Mouse (Mus musculus): Measurements from ENCODE around the gene Wbp2nl. TPM values are rescaled to one million over a fixed set of nuclear protein-coding genes. Genes with fewer than 3 reads are reported as not detected.

The Wbp2nl gene
- polyA plus RNA-seq, 1 experiment from 2014 or later, result not detected

DNA sequence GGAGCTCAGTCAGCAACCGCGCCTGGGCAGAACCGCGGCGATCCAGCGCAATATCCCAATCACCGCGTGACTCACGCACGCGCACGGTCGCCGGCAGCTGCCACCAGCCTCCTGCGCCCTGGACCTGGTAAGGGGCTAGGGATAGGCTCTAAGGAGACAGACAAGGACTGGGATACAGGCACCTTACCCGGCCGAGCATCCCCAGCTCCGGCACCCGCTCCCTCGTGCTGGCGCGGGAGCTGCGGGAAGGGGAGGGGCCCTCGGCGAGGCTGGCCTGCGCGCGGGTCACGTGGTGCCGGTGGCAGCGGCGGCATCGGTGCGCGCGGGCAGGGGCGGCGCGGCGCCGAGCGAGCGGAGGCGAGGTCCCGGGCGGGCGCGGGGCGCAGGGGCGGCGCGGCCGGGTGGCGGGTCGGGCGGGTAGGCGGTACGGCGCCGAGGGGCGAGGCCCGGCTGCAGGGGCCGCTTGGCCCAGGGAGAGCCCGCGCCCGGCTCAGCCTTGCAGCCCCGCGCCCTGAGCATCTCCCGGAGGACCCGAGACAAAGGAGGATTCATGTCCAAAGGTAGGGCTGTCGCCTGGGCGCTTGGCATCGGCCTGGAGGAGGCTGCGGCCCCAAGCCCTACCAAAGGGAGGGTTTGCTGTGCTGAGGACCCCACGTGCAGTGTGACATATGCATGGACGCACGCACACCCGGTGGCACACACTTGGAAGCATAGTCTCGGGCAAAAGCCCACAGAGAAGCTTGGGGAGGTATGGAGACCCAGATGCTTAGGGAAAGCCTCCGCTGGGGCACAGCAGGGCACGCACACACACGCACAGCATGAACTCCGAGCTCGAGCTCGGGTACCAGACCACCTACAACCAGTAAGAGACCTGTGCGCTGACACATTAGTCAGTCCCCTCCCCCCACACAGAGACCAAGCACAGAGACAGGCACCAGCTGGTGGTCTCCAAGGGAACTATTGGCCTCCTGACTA is 23.5 kb upstream of the Wbp2nl start:
- peaks cover 52% of the 10 kb centered on the region for H3K4me1 ChIP-seq
- H3K27me3 ChIP-seq (replicated peaks), result 0 out of 2 replicates have a peak, but pooled peaks cover 3% of the 10 kb centered on the region

DNA sequence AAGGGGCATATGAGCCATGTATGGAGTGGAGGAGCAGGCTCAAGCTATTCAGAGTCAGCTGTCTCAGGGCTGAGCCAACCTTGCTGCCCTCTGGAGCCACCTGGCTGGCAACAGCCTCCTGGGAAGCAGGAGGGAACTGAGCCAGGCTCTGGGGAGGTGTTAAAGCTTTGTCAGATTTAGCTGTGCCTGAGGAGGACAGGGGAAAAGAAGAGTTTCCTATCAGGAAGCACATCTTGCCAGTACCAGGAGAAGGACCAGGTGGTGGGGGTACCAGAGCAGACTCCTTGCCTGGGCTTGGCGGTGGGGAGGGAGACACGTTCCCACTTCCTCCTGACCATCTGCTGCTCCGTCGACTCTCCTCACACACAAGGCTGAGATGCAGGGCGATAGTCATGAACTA is 21.2 kb upstream of the Wbp2nl start:
- H3K9ac ChIP-seq, result peak overlapping the region; percentile 25; the same call in 1 of the 2 replicates

More for the DNA sequence above, 23.5 kb upstream of the Wbp2nl start:
- H3K27ac ChIP-seq, result peak overlapping the region; percentile 96
- ATAC-seq (replicated peaks), result peak; percentile 80
- H3K9ac ChIP-seq, result peak overlapping the region; percentile 97
- under 1% methylated on average over 85 of the region's 86 CpGs for WGBS
- H3K9me3 ChIP-seq, result no peaks in the 10 kb centered on the region
- peaks cover 9% of the 10 kb centered on the region for H3K36me3 ChIP-seq (replicated peaks)
- peak overlapping the region; percentile 94 for H3K4me3 ChIP-seq
- H3K4me2 ChIP-seq, result peak overlapping the region; percentile 76

DNA sequence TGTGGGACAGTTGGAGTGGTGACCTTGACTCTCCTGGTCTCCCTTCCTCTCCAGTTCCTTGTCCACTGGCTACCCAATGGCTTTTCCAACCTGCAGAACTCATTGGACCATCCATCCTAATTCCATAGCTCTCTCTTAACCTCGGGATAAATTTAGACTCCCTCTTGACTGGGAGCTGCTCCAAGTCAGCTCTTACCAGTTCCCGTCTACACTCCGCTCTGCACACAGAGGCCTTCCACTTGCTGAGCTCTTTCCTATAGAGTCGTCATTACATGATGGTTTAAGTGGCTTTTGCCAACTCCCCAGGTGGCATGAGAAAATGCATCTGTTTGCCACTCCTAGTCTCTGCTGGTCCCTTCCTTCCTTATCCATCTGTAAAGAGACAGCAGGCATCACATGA is 18.1 kb upstream of the Wbp2nl start:
- H3K36me3 ChIP-seq (replicated peaks), result peaks cover 42% of the 10 kb centered on the region
- no peak overlapping the region for H3K4me2 ChIP-seq
- H3K9ac ChIP-seq, result no peak overlapping the region
- ATAC-seq (replicated peaks), result no peak
- no peak overlapping the region for H3K4me3 ChIP-seq
- H3K4me1 ChIP-seq, result peaks cover 29% of the 10 kb centered on the region
- no peaks in the 10 kb centered on the region for H3K9me3 ChIP-seq
- no peaks in the 10 kb centered on the region for H3K27me3 ChIP-seq (replicated peaks)
- no peak overlapping the region for H3K27ac ChIP-seq
- 75% methylated on average over 4 of the region's 4 CpGs for WGBS

More for the DNA sequence above, 21.2 kb upstream of the Wbp2nl start:
- Histone ChIP-seq H3K4me1 (peaks cover 39% of the 10 kb centered on the region), H3K36me3 (replicated peaks) (peaks cover 14% of the 10 kb centered on the region), H3K4me2 (peak overlapping the region; percentile 76), H3K4me3 (peak overlapping the region; percentile 94; the same call in 1 of the 2 replicates), H3K9me3 (no peaks in the 10 kb centered on the region), H3K27ac (no peak overlapping the region), H3K27me3 (replicated peaks) (no peaks in the 10 kb centered on the region)
- no peak for ATAC-seq (replicated peaks)
- WGBS, result 65% methylated on average over 5 of the region's 5 CpGs

GRCm38 (mm10) chr15:82286157-82286556 is 12.6 kb upstream of the Wbp2nl start:
- Histone ChIP-seq H3K4me3 (no peak overlapping the region), H3K27me3 (replicated peaks) (no peaks in the 10 kb centered on the region), H3K4me1 (no peaks in the 10 kb centered on the region), H3K9me3 (no peaks in the 10 kb centered on the region), H3K9ac (no peak overlapping the region), H3K4me2 (no peak overlapping the region), H3K27ac (no peak overlapping the region), H3K36me3 (replicated peaks) (peaks cover 82% of the 10 kb centered on the region)
- WGBS, result 68% methylated on average over 12 of the region's 12 CpGs
- ATAC-seq (replicated peaks), result no peak

GRCm38 (mm10) chr15:82290252-82290651 is 8.5 kb upstream of the Wbp2nl start:
- H3K9me3 ChIP-seq, result no peaks in the 10 kb centered on the region
- H3K4me3 ChIP-seq, result no peak overlapping the region
- peaks cover 57% of the 10 kb centered on the region for H3K36me3 ChIP-seq (replicated peaks)
- no peaks in the 10 kb centered on the region for H3K27me3 ChIP-seq (replicated peaks)
- no peak for ATAC-seq (replicated peaks)
- WGBS, result 84% methylated on average over 7 of the region's 7 CpGs
- no peak overlapping the region for H3K27ac ChIP-seq
- H3K4me1 ChIP-seq, result peaks cover 12% of the 10 kb centered on the region
- no peak overlapping the region for H3K9ac ChIP-seq
- H3K4me2 ChIP-seq, result no peak overlapping the region

DNA sequence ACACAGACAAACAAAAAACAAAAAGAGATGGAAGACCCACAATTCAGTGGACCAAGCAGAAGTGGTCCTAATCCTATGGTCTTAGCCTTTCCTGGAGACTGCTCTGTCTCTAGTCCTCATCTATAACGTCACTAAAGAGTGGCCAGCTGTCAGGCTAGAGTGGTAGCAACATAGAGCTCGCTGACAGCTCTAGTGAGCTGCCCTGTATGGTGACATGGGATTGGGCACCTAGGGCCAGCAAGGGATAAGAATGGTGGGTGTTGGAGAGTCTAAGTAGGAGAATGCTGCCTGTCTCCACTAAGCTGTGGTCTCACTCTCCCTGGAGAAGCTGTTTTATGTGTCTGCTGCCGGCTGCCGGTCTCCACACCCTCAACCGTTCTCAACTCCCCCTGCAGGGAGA is 5.9 kb upstream of the Wbp2nl start:
- no peaks in the 10 kb centered on the region for H3K9me3 ChIP-seq
- H3K4me1 ChIP-seq, result peaks cover 12% of the 10 kb centered on the region
- peak overlapping the region; percentile 55 for H3K27ac ChIP-seq
- ATAC-seq (replicated peaks), result peak; percentile 29
- H3K36me3 ChIP-seq (replicated peaks), result peaks cover 34% of the 10 kb centered on the region
- H3K27me3 ChIP-seq (replicated peaks), result no peaks in the 10 kb centered on the region
- WGBS, result 9% methylated on average over 5 of the region's 5 CpGs
- H3K9ac ChIP-seq, result no peak overlapping the region
- H3K4me2 ChIP-seq, result 0 out of 2 replicates have a peak overlapping the region, but pooled peaks have one; percentile 3
- H3K4me3 ChIP-seq, result no peak overlapping the region

GRCm38 (mm10) chr15:82293271-82293711 is 5.5 kb upstream of the Wbp2nl start:
- no peak overlapping the region for H3K9ac ChIP-seq
- 5% methylated on average over 7 of the region's 7 CpGs for WGBS

DNA sequence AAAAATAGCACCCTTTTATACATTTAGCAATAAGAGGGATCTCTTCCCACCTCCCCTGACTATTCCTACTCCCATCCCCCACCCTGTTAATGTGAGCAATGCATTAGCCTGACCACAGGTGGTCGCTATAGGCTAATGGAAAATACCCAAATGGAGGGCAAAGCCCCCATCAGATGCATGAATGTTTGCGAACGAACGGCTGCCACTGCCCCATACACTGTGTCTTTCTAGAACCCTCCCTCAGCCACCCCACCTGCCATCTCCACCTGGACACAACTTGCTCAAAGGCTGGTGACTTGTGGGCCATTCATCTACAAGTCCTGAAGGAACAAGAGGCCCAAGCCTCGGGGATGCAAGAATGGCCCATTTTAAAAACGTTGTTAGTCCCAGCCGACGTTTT is 4.7 kb upstream of the Wbp2nl start:
- no peak overlapping the region for H3K4me3 ChIP-seq
- no peak overlapping the region for H3K9ac ChIP-seq
- peaks cover 24% of the 10 kb centered on the region for H3K36me3 ChIP-seq (replicated peaks)
- ATAC-seq (replicated peaks), result peak; percentile 31
- 40% methylated on average over 8 of the region's 8 CpGs for WGBS
- H3K4me2 ChIP-seq, result no peak overlapping the region
- peak overlapping the region; percentile 36; the same call in 1 of the 2 replicates for H3K27ac ChIP-seq
- H3K27me3 ChIP-seq (replicated peaks), result 0 out of 2 replicates have a peak, but pooled peaks cover 2% of the 10 kb centered on the region
- H3K9me3 ChIP-seq, result no peaks in the 10 kb centered on the region
- H3K4me1 ChIP-seq, result peaks cover 12% of the 10 kb centered on the region

More at GRCm38 (mm10) chr15:82293271-82293711, 5.5 kb upstream of the Wbp2nl start:
- peak; percentile 74 for ATAC-seq (replicated peaks)
- Histone ChIP-seq H3K27ac (peak overlapping the region; percentile 55), H3K27me3 (replicated peaks) (no peaks in the 10 kb centered on the region), H3K4me1 (peaks cover 12% of the 10 kb centered on the region), H3K36me3 (replicated peaks) (peaks cover 31% of the 10 kb centered on the region), H3K4me2 (0 out of 2 replicates have a peak overlapping the region, but pooled peaks have one; percentile 3), H3K9me3 (no peaks in the 10 kb centered on the region), H3K4me3 (no peak overlapping the region)

GRCm38 (mm10) chr15:82307107-82307506 is 8.4 kb downstream of the Wbp2nl start:
- Histone ChIP-seq H3K4me1 (no peaks in the 10 kb centered on the region), H3K9me3 (no peaks in the 10 kb centered on the region), H3K4me3 (no peak overlapping the region), H3K9ac (no peak overlapping the region), H3K36me3 (replicated peaks) (no peaks in the 10 kb centered on the region), H3K27me3 (replicated peaks) (no peaks in the 10 kb centered on the region), H3K27ac (no peak overlapping the region), H3K4me2 (no peak overlapping the region)
- 80% methylated on average over 3 of the region's 3 CpGs for WGBS
- ATAC-seq (replicated peaks), result no peak

- H3K36me3 ChIP-seq (replicated peaks), result no peaks in the 10 kb centered on the region
- H3K9ac ChIP-seq, result no peak overlapping the region
- ATAC-seq (replicated peaks), result no peak
- H3K4me2 ChIP-seq, result no peak overlapping the region
- H3K4me1 ChIP-seq, result no peaks in the 10 kb centered on the region
- H3K27me3 ChIP-seq (replicated peaks), result no peaks in the 10 kb centered on the region
- WGBS, result 77% methylated on average over 3 of the region's 3 CpGs
- H3K9me3 ChIP-seq, result no peaks in the 10 kb centered on the region
- H3K27ac ChIP-seq, result no peak overlapping the region
- no peak overlapping the region for H3K4me3 ChIP-seq
These were observed 9.7 kb downstream of the Wbp2nl start for GRCm38 (mm10) chr15:82308416-82308815.

- no peaks in the 10 kb centered on the region for H3K4me1 ChIP-seq
- no peaks in the 10 kb centered on the region for H3K36me3 ChIP-seq (replicated peaks)
- no peak overlapping the region for H3K9ac ChIP-seq
- no peaks in the 10 kb centered on the region for H3K27me3 ChIP-seq (replicated peaks)
- H3K4me3 ChIP-seq, result no peak overlapping the region
- no peak overlapping the region for H3K4me2 ChIP-seq
- H3K27ac ChIP-seq, result no peak overlapping the region
- no peak for ATAC-seq (replicated peaks)
- 88% methylated on average over 6 of the region's 6 CpGs for WGBS
- H3K9me3 ChIP-seq, result no peaks in the 10 kb centered on the region
These were observed 19.1 kb downstream of the Wbp2nl start for GRCm38 (mm10) chr15:82317839-82318238.

DNA sequence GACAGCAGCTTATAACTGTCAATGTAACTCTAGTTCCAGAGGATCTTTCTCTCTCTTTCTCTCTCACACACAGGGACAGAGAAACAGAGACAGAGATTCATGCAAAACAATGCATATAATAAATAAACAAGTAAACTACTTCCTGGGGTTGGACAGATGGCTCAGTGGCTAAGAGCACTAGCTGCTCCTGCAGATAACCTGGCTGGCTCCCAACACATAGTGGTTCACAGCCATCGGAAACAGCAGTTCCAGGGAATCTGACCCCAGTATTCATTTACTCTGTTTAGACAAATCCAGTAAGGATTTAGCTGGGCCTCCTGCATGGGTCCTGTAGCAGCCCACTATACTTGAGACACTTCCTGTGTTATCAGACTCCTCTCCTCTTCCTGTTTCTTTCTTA is 20.9 kb downstream of the Wbp2nl start:
- Histone ChIP-seq H3K4me2 (no peak overlapping the region), H3K27me3 (replicated peaks) (no peaks in the 10 kb centered on the region), H3K4me3 (no peak overlapping the region), H3K4me1 (no peaks in the 10 kb centered on the region), H3K27ac (no peak overlapping the region), H3K9ac (no peak overlapping the region), H3K9me3 (no peaks in the 10 kb centered on the region), H3K36me3 (replicated peaks) (no peaks in the 10 kb centered on the region)
- WGBS, result 69% methylated on average over 1 of the region's 1 CpGs
- ATAC-seq (replicated peaks), result no peak

Data from midbrain, embryonic 15.5 days (tissue).